19 mouse cellular contexts compared by ENCODE assay signal in genomic region chr11:6905630-6906029, GRCm38 (mm10).
"Had no signal": no experiment of that assay in that cellular context is flagged by ENCODE, and none has a peak within 500 bp of the region (broad histone marks: within the 10 kb centered on the region; RNA-seq: fewer than 3 reads in every experiment).

No protein-coding gene starts in this region.

- ATAC-seq: liver, postnatal 0 days; lung, postnatal 0 days; midbrain, embryonic 13.5 days; midbrain, embryonic 16.5 days had no signal

- H3K4me3 ChIP-seq: liver, embryonic 13.5 days; liver, embryonic 15.5 days; lung, embryonic 15.5 days; megakaryocyte, embryonic 14.5 days; midbrain, embryonic 13.5 days; neural tube, embryonic 12.5 days; stomach, embryonic 15.5 days had no signal

- H3K9me3 ChIP-seq: liver, embryonic 13.5 days; liver, embryonic 15.5 days; lung, embryonic 15.5 days; megakaryocyte, embryonic 14.5 days; midbrain, embryonic 13.5 days; neural tube, embryonic 12.5 days; stomach, embryonic 15.5 days had no signal

- H3K4me1 ChIP-seq: liver, embryonic 13.5 days; liver, embryonic 15.5 days; megakaryocyte, embryonic 14.5 days; neural tube, embryonic 12.5 days; stomach, embryonic 15.5 days had no signal

- H3K9ac ChIP-seq: liver, embryonic 13.5 days; liver, embryonic 15.5 days; liver, postnatal 0 days; lung, embryonic 15.5 days; midbrain, embryonic 13.5 days; neural tube, embryonic 12.5 days; stomach, embryonic 15.5 days had no signal

- H3K4me2 ChIP-seq: liver, embryonic 13.5 days; liver, embryonic 15.5 days; lung, embryonic 15.5 days; midbrain, embryonic 13.5 days; neural tube, embryonic 12.5 days; stomach, embryonic 15.5 days had no signal

- DNase-seq: liver, embryonic 13.5 days; liver, postnatal 0 days; lung, adult 2 months; lung, postnatal 14 days; lung, postnatal 36 days; right cerebral cortex, postnatal 14 days; thymus, adult 2 months; thymus, postnatal 14 days; thymus, postnatal 36 days had no signal

- H3K27ac ChIP-seq: liver, embryonic 13.5 days; liver, embryonic 15.5 days; lung, embryonic 15.5 days; macrophage; midbrain, embryonic 13.5 days; neural tube, embryonic 12.5 days; stomach, embryonic 15.5 days; stomach, postnatal 0 days had no signal

- H3K36me3 ChIP-seq: liver, embryonic 13.5 days; liver, embryonic 15.5 days; lung, embryonic 15.5 days; midbrain, embryonic 13.5 days; neural tube, embryonic 12.5 days; stomach, embryonic 15.5 days had no signal

- H3K27me3 ChIP-seq: liver, embryonic 13.5 days; liver, embryonic 15.5 days; lung, embryonic 15.5 days; megakaryocyte, embryonic 14.5 days; midbrain, embryonic 13.5 days; neural tube, embryonic 12.5 days; stomach, embryonic 15.5 days had no signal
